Mouse (Mus musculus) lung, adult 2 months (tissue): Measurements from ENCODE around the gene Slc37a4. TPM values are rescaled to one million over a fixed set of nuclear protein-coding genes. Genes with fewer than 3 reads are reported as not detected.
"Not testable (repeated sequence)": the region's sequence is repeated elsewhere in the genome, so short reads cannot be mapped to it uniquely, and the experiment has no call there.

ENCODE experiments used
- DNase-seq: peaks from one replicate; pipeline ENCODE4 v3.0.0; 2022
- H3K4me1 ChIP-seq: fragments of 200-500 bp; 2 replicates; pipeline ENCODE4 v1.6.1; 2011; ENCODE audit warnings: low read length; ENCODE audit not compliant: control insufficient read depth, insufficient read depth
- H3K4me3 ChIP-seq: fragments of 200-500 bp; replicated peaks from 2 replicates; pipeline ENCODE3; 2011; ENCODE audit warnings: low read depth, mild to moderate bottlenecking, control low read depth, low read length; ENCODE audit errors: extremely low read depth
- CTCF ChIP-seq: fragments of 200-500 bp; IDR thresholded peaks from 2 replicates; pipeline ENCODE4 v1.5.1; 2011; ENCODE audit warnings: mild to moderate bottlenecking, low read length, control low read depth; ENCODE audit not compliant: insufficient read depth
- POLR2A ChIP-seq: fragments of 200-500 bp; IDR thresholded peaks from 2 replicates; pipeline ENCODE4 v1.6.1; 2011; ENCODE audit warnings: low read depth, mild to moderate bottlenecking, control low read depth, low read length, borderline replicate concordance; ENCODE audit errors: extremely low read depth
- WGBS: fragments of 180-500 bp; shearing (Covaris S2); methylation state at CpG from one replicate; pipeline ENCODE4 v1.1.7; 2018; 5-methylcytosine and 5-hydroxymethylcytosine counted together
- polyA plus RNA-seq: library from polyadenylated mRNA; depleted of rRNA; stranded (reverse); fragments of >200 nt; gene quantifications from 2 replicates; pipeline ENCODE4 v1.2.3, GENCODE M21; 2012

Slc37a4 gene
- polyA plus RNA-seq, 1 experiment = 29.8 TPM

DNA sequence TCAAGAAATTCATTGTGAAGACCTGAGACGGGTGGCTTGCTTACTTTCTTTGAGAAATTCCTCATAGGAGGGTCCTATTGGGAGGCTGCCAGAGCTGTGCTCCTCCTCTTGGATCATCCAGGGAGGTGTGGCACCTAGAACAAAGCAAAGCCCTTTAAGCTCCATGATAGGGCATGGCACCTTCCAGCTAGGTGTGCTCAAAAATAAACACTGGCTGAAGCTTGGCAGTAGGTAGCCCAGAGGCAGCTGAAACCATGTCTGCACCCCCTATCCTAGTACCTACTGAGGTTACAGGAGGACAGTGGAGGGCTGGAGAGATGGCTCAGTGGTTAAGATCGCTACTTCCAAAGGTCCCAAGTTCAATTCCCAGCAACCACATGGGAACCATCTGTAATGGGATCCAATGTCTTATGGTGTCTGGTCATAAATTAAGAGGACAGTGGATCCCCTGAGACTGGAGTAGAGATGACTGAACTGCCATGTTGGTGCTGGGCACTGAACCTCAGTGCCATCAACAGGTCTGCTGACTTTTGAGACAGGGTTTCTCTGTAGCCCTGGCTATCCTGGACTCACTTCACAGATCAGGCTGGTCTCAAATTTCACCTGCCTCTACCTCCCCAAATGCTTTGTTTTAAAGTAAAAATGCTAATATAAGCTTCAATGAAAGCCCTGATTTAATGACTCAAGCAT, 14.1 kb downstream of the Slc37a4 start:
- TF ChIP-seq POLR2A (no peak), CTCF (no peak)
- 70% methylated on average over 2 of the region's 2 CpGs for WGBS

DNA sequence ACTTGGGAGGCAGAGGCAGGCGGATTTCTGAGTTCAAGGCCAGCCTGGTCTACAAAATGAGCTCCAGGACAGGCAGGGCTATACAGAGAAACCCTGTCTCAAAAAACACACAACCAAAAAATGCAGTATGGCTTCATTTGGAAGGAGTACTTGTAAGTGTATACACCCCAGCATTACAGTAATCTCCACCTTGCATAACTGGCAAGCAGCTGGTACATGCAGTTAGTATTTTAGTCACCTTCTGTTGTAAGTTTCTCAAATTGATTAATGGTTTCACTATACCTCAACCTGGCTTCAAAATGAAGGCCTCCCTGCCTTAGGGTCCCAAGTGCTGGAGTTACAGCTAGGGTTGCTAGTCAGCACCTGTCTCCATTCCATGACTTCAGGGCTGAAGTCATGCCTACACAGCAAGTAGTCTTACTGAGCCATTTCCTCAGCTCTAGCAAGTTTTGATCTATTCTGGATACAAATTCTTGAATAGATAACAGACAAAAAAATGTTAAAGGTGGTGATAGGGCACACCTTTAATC, 15.0 kb downstream of the Slc37a4 start:
- no peak for TF ChIP-seq CTCF
- TF ChIP-seq POLR2A = no peak
- 90% methylated on average over 1 of the region's 1 CpGs for WGBS
- DNase-seq = no peak
- peaks cover 2% of the 10 kb centered on the region; the same call in 1 of the 2 replicates for H3K4me1 ChIP-seq
- H3K4me3 ChIP-seq = no peak overlapping the region

More for the DNA sequence above, 14.1 kb downstream of the Slc37a4 start:
- Histone ChIP-seq H3K4me1 (peaks cover 2% of the 10 kb centered on the region; the same call in 1 of the 2 replicates), H3K4me3 (no peak overlapping the region)
- no peak for DNase-seq

DNA sequence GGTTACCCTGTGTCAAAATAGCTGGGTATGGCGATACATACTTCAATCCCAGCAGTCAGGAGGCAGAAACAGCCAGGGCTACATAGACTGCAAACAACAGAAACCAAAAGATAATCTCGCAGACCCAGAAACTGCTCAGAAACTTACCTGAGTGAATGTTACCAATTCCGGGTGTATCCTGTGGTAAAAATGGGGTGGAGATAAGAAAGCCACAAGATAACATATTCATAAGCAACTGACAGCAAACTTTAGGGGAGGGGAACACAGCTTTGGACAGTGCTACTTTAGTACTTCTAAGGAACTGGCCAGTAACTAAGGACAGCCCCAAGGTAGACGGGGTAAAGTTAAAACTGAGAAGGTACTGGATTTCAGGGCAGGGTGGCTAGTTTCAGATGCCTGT, 15.7 kb downstream of the Slc37a4 start:
- peaks cover 2% of the 10 kb centered on the region; the same call in 1 of the 2 replicates for H3K4me1 ChIP-seq
- DNase-seq = no peak
- H3K4me3 ChIP-seq = no peak overlapping the region
- 68% methylated on average over 4 of the region's 4 CpGs for WGBS
- no peak for TF ChIP-seq CTCF

DNA sequence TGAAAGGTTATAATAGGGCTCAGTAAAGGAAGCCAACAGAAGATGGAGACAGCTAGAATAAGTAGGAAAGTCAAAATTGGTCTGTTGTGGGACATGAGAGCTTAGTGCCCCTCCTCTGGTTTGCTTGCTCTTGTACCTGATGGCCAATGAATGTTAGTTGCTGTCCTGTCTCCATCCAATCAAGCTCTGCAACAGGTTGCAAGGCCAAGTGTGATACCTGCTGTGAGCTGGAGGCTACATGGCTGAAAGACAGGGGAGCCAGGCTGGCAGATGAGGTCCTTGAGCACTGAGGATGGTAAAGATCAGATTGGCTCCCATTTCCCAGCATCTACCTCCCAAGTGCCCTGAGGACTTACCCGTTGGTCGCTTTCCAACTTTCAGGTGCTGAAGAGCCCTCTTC, 16.1 kb downstream of the Slc37a4 start:
- H3K4me3 ChIP-seq = no peak overlapping the region
- TF ChIP-seq CTCF = no peak
- no peak for TF ChIP-seq POLR2A
- no peak for DNase-seq
- WGBS = 60% methylated on average over 2 of the region's 2 CpGs
- H3K4me1 ChIP-seq = peaks cover 2% of the 10 kb centered on the region; the same call in 1 of the 2 replicates

DNA sequence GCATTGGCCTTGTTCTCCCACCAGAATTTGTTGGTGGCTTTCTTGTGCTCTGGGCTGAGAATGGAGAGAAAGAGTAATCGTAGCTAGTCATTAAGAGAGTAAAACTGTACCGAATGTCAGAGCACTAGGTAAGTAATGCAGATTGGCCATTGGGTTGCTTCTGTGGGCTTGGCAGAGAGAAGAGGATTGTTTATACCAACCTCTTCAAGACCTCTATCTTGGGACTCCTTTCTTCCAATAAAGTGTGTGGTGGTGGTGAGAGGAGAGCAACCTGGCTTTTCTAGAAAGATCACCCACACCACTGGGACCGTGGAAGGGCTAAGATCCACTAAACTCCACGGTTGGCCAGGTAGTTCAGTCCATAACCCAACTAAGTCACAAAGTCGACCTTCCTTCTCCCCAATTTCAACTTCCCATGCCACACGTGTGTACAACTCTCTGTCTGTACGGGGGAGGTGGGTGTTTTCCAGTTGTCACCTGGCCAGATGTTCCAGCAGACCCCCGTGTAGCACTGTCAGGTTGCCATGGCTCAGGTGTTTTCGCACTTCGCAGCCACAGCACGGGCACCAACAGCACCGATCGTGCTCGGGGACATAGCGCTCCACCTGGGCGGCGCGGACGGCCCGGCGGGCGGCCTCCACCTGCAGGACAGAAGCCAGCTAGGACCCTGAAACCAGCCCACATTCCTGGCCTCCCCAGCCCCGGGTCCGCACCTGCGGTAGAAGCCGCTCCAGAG, 20.7 kb downstream of the Slc37a4 start:
- WGBS = 5% methylated on average over 26 of the region's 26 CpGs
- TF ChIP-seq POLR2A = no peak
- TF ChIP-seq CTCF = no peak
- DNase-seq = peak; percentile 18
- H3K4me1 ChIP-seq = no peaks in the 10 kb centered on the region
- peak overlapping the region; percentile 88 for H3K4me3 ChIP-seq

DNA sequence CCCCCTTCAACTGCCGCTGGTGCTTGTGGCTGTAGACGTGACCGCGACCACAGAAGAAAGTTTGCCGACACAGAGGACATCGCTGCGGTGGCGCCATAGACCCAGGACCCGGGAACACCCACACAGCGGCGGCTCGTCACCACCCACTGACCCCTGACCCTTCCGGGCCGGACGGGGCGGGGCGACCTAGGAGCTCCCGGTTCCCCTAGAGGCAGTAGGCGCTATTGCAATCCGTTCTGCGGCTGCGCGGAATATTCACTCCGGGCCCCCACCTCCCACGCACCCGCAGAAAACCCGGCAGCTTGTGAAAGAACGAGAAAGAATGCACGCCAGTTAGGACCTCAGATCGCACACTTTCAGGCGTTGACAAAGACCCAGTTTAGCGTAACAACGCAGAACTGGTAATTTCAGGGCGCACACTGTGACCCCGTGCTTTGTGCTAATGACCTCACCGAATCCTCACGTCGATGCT, 21.3 kb downstream of the Slc37a4 start:
- no peaks in the 10 kb centered on the region for H3K4me1 ChIP-seq
- TF ChIP-seq CTCF = peak; percentile 45; the same call in 1 of the 2 replicates
- peak; percentile 58; the same call in 1 of the 2 replicates for TF ChIP-seq POLR2A
- peak; percentile 96 for DNase-seq
- under 1% methylated on average over 38 of the region's 38 CpGs for WGBS
- peak overlapping the region; percentile 93 for H3K4me3 ChIP-seq

DNA sequence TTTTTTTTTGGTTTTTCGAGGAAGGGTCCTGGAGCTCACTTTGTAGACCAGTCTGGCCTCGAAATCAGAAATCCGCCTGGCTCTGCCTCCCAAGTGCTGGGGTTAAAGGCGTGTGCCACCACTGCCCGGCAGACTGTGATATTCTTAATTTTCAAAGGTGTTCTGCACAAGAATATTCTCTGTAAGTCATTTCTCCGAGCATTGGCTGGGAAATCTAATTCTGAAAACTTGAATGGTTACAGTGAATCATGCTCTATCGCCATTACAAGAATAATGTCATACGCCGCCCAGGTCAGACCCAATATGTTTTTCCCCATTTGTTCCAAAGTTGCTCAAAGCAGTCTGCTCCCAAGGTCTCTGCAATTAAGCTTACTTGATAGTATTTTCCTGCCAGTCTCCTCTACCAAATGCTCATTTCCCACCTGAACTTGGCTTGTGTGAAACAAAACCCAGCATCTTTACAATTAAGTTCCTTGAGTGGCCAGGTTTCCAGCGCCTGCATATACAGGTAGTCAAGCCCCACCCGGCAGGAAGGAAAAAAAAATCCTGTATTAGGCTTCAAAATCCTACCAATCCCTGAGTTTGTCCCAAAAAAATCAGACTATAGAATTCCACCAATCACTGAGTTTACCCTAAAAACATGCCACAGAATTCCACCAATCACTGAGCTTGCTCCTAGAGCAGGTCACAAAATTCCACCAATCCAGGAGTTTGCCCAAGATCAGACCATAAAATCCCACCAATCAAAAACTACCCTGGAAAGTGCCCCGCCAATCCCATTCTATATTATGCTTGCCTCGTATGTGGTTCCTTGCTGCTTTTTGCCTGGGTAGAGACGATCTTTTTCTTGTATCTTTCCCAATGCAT, 22.1 kb downstream of the Slc37a4 start, which contains the start of gene Ccdc84:
Gene Ccdc84 (minus strand): TSS at position 51 of the 867 bp plus-strand sequence.
- Histone ChIP-seq H3K4me1 (no peaks in the 10 kb centered on the region), H3K4me3 (peak within 1 kb of the TSS; percentile 93)
- 71% methylated on average over 14 of the region's 14 CpGs for WGBS
- no peak for DNase-seq
- no peak for TF ChIP-seq CTCF
- TF ChIP-seq POLR2A = no peak

DNA sequence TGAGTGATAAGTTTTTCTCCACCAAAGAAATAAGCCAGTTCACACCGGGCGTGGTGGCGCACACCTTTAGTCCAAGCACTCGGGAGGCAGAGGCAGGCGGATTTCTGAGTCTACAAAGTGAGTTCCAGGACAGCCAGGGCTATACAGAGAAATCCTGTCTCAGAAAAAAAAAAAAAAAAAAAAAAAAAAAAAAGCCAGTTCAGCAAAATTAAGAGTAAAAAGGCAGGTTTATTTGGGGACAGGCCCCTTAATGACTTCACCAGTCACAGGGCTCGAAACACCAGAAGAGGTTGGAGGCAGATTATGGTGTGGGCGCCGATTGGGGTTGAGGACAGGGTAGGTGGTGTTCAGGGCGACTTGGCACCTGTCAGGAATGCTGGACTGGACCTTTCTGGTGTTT, 23.1 kb downstream of the Slc37a4 start:
- not testable (repeated sequence) for DNase-seq, H3K4me1 ChIP-seq, H3K4me3 ChIP-seq
- WGBS = 90% methylated on average over 9 of the region's 9 CpGs

DNA sequence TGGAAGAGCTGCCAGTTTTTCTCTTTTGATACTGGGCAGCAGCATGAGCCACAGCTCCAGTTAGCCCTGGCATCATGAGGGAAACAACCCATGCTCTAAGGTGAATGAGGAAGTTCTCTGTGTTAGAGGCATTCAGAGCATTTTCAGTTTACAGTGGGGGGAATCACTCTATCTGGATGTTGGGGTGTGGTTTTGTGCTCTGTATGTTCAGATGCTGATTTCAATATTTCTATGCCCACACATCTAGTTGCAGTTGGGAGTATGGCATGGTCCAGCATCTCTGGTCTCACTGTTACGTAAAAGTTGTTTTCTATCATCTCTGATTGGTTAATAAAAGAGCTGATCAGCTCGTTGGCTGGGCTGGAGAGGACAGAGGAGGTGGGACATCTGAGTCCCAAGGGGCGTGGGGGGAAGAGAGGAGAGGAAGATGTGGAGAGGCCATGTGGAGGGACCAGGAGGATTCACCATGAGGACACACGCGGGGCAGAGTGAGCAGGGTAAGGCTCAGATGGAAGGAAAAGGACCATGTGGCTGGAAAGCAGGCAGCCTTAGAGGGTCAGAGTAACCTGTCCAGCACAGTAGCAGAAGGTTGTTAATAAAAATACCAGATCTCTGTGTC, 23.7 kb downstream of the Slc37a4 start:
- no peak for TF ChIP-seq CTCF
- TF ChIP-seq POLR2A = no peak
- no peaks in the 10 kb centered on the region for H3K4me1 ChIP-seq
- no peak for DNase-seq
- no peak overlapping the region for H3K4me3 ChIP-seq
- WGBS = 61% methylated on average over 5 of the region's 5 CpGs
